In genomic region chr4:139830053-139830452, GRCm38 (mm10) we compare ENCODE assay signal across 19 mouse cellular contexts. TPM values are rescaled to one million over a fixed set of nuclear protein-coding genes. Genes with fewer than 3 reads are reported as not detected.
DNase-seq lines count a peak whose midpoint lies in the region; ATAC-seq and TF ChIP-seq lines count a peak whose summit lies in the region.
"Had no signal": no experiment of that assay in that cellular context is flagged by ENCODE, and none has a peak within 500 bp of the region (broad histone marks: within the 10 kb centered on the region; RNA-seq: fewer than 3 reads in every experiment).

No protein-coding gene starts in this region.

- H3K4me2 ChIP-seq in limb, embryonic 13.5 days (replicated peaks) = peak overlapping the region; percentile 10; the same call in 1 of the 2 replicates
- peak overlapping the region; percentile 51 for H3K4me2 ChIP-seq in midbrain, embryonic 16.5 days (ENCODE audit: low read length)
- H3K4me2 ChIP-seq: heart, embryonic 15.5 days had no signal

- peak; percentile 33 for DNase-seq in embryo, embryonic 10 days (ENCODE audit: low spot score)
- no peak for DNase-seq in embryo, embryonic 11 days
- peak; percentile 52 for DNase-seq in embryonic facial prominence, embryonic 10.5 days (ENCODE audit: low spot score)
- no peak for DNase-seq in urinary bladder, adult 2 months (ENCODE audit: low spot score)
- DNase-seq in left cerebral cortex, adult 2 months (ENCODE audit: extremely low spot score in 1 of 2, low spot score in 2 of 2) = no peak
- DNase-seq in lung, postnatal 14 days = no peak
- DNase-seq: adrenal gland, postnatal 25 days; cerebellum, adult 8-10 months; heart, adult 11 months; kidney, adult 8-10 months; kidney, postnatal 4 days; lung, adult 2 months; right cerebral cortex, postnatal 4 days; thymus, adult 18-20 months had no signal

- peak overlapping the region; percentile 59 for H3K4me3 ChIP-seq in embryonic facial prominence, embryonic 10.5 days
- H3K4me3 ChIP-seq in limb, embryonic 13.5 days = peak overlapping the region; percentile 14
- H3K4me3 ChIP-seq in midbrain, embryonic 16.5 days (ENCODE audit: low read depth, low read length) = peak overlapping the region; percentile 37
- no peak overlapping the region for H3K4me3 ChIP-seq in left cerebral cortex, adult 2 months
- H3K4me3 ChIP-seq: heart, embryonic 15.5 days had no signal

- ATAC-seq in limb, embryonic 13.5 days (ENCODE audit: low FRiP score, low read depth) = no peak
- ATAC-seq in midbrain, embryonic 16.5 days = no peak

- no peaks in the 10 kb centered on the region for H3K9me3 ChIP-seq in embryonic facial prominence, embryonic 10.5 days
- no peaks in the 10 kb centered on the region for H3K9me3 ChIP-seq in limb, embryonic 13.5 days
- no peaks in the 10 kb centered on the region for H3K9me3 ChIP-seq in midbrain, embryonic 16.5 days (replicated peaks; ENCODE audit: control insufficient read depth, low read length, poor library complexity, severe bottlenecking)
- H3K9me3 ChIP-seq: heart, embryonic 15.5 days had no signal

- peaks cover 59% of the 10 kb centered on the region for H3K4me1 ChIP-seq in embryonic facial prominence, embryonic 10.5 days
- peaks cover 19% of the 10 kb centered on the region for H3K4me1 ChIP-seq in limb, embryonic 13.5 days
- H3K4me1 ChIP-seq in midbrain, embryonic 16.5 days (ENCODE audit: control insufficient read depth, insufficient read depth, low read length) = peaks cover 21% of the 10 kb centered on the region

- peaks cover 100% of the 10 kb centered on the region for H3K27me3 ChIP-seq in embryonic facial prominence, embryonic 10.5 days (replicated peaks; ENCODE audit: low read depth, poor library complexity, severe bottlenecking)
- peaks cover 100% of the 10 kb centered on the region for H3K27me3 ChIP-seq in limb, embryonic 13.5 days
- peaks cover 46% of the 10 kb centered on the region for H3K27me3 ChIP-seq in midbrain, embryonic 16.5 days (ENCODE audit: control insufficient read depth, insufficient read depth, low read depth, low read length)

- no peaks in the 10 kb centered on the region for H3K36me3 ChIP-seq in embryonic facial prominence, embryonic 10.5 days (replicated peaks)
- H3K36me3 ChIP-seq in limb, embryonic 13.5 days = no peaks in the 10 kb centered on the region
- no peaks in the 10 kb centered on the region for H3K36me3 ChIP-seq in midbrain, embryonic 16.5 days (ENCODE audit: control insufficient read depth, insufficient read depth, low read length)
- H3K36me3 ChIP-seq: heart, embryonic 15.5 days had no signal

- 3% methylated on average over 14 of the region's 14 CpGs for WGBS in embryonic facial prominence, embryonic 10.5 days
- WGBS in limb, embryonic 13.5 days = 2% methylated on average over 14 of the region's 14 CpGs
- 10% methylated on average over 14 of the region's 14 CpGs for WGBS in midbrain, embryonic 16.5 days

- TF ChIP-seq CTCF in left cerebral cortex, adult 2 months (IDR thresholded peaks at IDR 0.05) = no peak

- H3K9ac ChIP-seq in limb, embryonic 13.5 days = no peak overlapping the region
- peak overlapping the region; percentile 35 for H3K9ac ChIP-seq in midbrain, embryonic 16.5 days (ENCODE audit: low read depth, low read length)
- H3K9ac ChIP-seq: heart, embryonic 15.5 days had no signal

- intact Hi-C loops in left cerebral cortex, adult 2 months (cut with DNase I) = no loop called here

- H3K27ac ChIP-seq in embryonic facial prominence, embryonic 10.5 days (replicated peaks) = peak overlapping the region; percentile 82; the same call in 1 of the 2 replicates
- no peak overlapping the region for H3K27ac ChIP-seq in limb, embryonic 13.5 days
- H3K27ac ChIP-seq in midbrain, embryonic 16.5 days (ENCODE audit: low read length) = peak overlapping the region; percentile 54
- H3K27ac ChIP-seq in left cerebral cortex, adult 2 months = no peak overlapping the region
- H3K27ac ChIP-seq: heart, embryonic 15.5 days had no signal

RNA-seq across cellular contexts. Expression of gene Pax7, which starts 3.3 kb away (rescaled TPM):
- polyA plus RNA-seq in embryonic facial prominence, embryonic 10.5 days (2016; fragmentation: Nextera tagmentation; extraction: Ambion mirVana) = 1.5 and 2.6 TPM in 2 replicates
- 0.90 and 0.92 TPM in 2 replicates for polyA plus RNA-seq in limb, embryonic 13.5 days (2015; fragmentation: Nextera tagmentation; extraction: Ambion mirVana)
- polyA plus RNA-seq in midbrain, embryonic 16.5 days (2015; fragmentation: Nextera tagmentation; extraction: Ambion mirVana) = 2.3 and 4.4 TPM in 2 replicates
- not detected in 2 replicates for polyA plus RNA-seq in urinary bladder, adult 2 months (2012; rRNA removed)
- total RNA-seq in left cerebral cortex, adult 2 months (2021) = not detected
- total RNA-seq: adrenal gland, postnatal 25 days; left cerebral cortex, adult 18-20 months; liver, adult 2 months had no signal
- polyA plus RNA-seq: heart, embryonic 15.5 days; liver, adult 2 months had no signal

Comparison
In these comparisons a context has a peak if more than half of its experiments do, and no peak if none do; other contexts are left out.
1. DNase-seq: peak in embryo, embryonic 10 days (single experiment) and embryonic facial prominence, embryonic 10.5 days (single experiment); none in embryo, embryonic 11 days (single experiment), urinary bladder, adult 2 months (single experiment), left cerebral cortex, adult 2 months (0 of 2) and lung, postnatal 14 days (single experiment).
2. H3K27ac ChIP-seq: peak in embryonic facial prominence, embryonic 10.5 days (single experiment) and midbrain, embryonic 16.5 days (single experiment); none in limb, embryonic 13.5 days (single experiment) and left cerebral cortex, adult 2 months (single experiment).